Mouse (Mus musculus): ENCODE measurements around the gene Pde4c. TPM values are rescaled to one million over a fixed set of nuclear protein-coding genes. Genes with fewer than 3 reads are reported as not detected.
A peak's percentile ranks its signal among the peaks of the same experiment; 100 is the strongest.

The Pde4c gene
- polyA plus RNA-seq (2012; rRNA removed) (1.6 TPM in 2 replicates), polyA plus RNA-seq (2014; fragmentation: Nextera tagmentation; extraction: Ambion mirVana) (0.34 and 0.74 TPM in 2 replicates)

DNA sequence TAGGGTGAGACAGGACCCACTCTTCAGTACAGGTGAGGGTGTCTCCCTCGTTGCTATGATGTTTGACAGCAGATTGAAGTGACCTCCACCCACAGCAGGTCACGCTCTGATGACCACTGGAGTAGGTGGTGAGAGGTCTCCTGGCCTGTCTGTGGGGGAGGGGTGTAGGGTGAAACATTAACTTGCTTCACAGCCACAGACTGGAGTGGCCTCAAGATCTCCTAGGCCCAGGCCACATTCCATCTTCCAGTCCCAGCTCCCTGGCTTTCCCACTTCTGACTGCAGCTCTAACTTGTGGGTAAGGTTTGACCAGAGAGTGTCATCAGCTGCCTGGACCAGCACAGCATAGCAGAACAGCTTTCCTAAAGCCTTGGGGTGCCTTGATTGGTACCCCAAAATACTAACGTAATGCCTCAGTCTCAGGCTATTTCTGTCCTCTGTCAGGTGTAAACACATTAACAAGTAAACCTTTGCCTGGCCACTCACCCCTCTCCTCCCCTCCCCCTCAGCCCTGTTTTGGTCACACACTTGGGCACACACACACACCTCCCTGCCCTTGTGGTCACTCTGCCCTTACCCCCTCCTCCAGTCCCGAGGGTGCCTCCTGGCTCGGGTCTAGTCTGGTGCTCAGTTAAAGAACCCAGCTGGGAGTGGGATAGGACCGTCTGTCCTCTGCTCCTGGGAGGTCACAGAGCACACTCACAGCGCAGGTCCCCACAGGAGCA lies at the start of gene Pde4c:
Gene Pde4c, plus strand, starts transcription at position 235 of the 725 bp plus-strand sequence.
- Histone ChIP-seq H3K27me3 (ENCODE audit: control insufficient read depth, insufficient read depth, low read length) (peaks cover 16% of the 10 kb centered on the region), H3K4me1 (replicated peaks; ENCODE audit: control insufficient read depth in 2 of 2, insufficient read depth in 2 of 2, low read length in 1 of 2) (no peaks in the 10 kb centered on the region), H3K4me2 (ENCODE audit: low read depth) (peak within 1 kb of the TSS; percentile 22; the same call in 1 of the 2 replicates), H3K4me3 (ENCODE audit: insufficient read depth in 1 of 2, low read depth in 2 of 2, low read length in 2 of 2) (0 out of 4 replicates have a peak within 1 kb of the TSS, but pooled peaks of 1 of the 2 experiments have one; percentile 12), H3K27ac (peak within 1 kb of the TSS; percentile 5; the same call in 1 of the 2 replicates), H3K9me3 (ENCODE audit: control insufficient read depth, low read length) (no peaks in the 10 kb centered on the region), H3K36me3 (replicated peaks; ENCODE audit: control insufficient read depth, insufficient read depth, low read depth) (no peaks in the 10 kb centered on the region), H3K9ac (replicated peaks) (no peak within 1 kb of the TSS)
- DNase-seq (ENCODE audit: low read depth in 3 of 3, low spot score in 3 of 3) (peak in 1 of 3 experiments; percentile 22), ATAC-seq (ENCODE audit: insufficient read depth) (peak; percentile 70)
- TF ChIP-seq CTCF (IDR thresholded peaks at IDR 0.05; ENCODE audit: low read depth), result no peak
- TF ChIP-seq EP300 (IDR thresholded peaks at IDR 0.05; ENCODE audit: low read depth), result no peak
- WGBS (ENCODE audit: insufficient replicate concordance), result 48% methylated on average over 7 of the region's 7 CpGs

DNA sequence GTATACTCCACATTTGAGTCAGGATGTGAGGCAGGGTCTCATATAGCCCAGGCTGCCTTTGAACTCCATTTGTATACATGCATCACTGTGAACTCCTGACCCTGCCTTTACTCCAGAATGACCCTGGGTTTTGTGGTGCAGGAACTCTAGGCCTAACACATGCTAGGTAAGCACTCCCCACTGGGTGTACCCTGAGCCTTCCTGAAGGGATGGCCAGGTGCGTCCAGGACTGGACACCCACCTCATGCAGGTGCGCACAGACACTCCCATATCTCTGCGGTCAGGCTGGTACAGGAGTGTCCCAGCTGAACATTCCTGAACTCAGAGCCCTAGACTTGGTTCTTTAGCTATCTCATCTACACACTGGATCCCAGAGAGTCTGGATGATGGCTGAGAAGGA lies 49.4 kb upstream of the Pde4c start:
- Histone ChIP-seq H3K9me3 (ENCODE audit: control insufficient read depth, low read length) (no peaks in the 10 kb centered on the region), H3K27ac (peak overlapping the region; percentile 95), H3K4me3 (ENCODE audit: insufficient read depth in 1 of 2, low read depth in 2 of 2, low read length in 2 of 2) (peak overlapping the region; percentile 71 to 86), H3K4me1 (replicated peaks; ENCODE audit: control insufficient read depth in 2 of 2, insufficient read depth in 2 of 2, low read length in 1 of 2) (peaks cover 36% of the 10 kb centered on the region in 2 experiments), H3K4me2 (ENCODE audit: low read depth) (peak overlapping the region; percentile 97), H3K36me3 (replicated peaks; ENCODE audit: control insufficient read depth, insufficient read depth, low read depth) (peaks cover 9% of the 10 kb centered on the region), H3K27me3 (ENCODE audit: control insufficient read depth, insufficient read depth, low read length) (no peaks in the 10 kb centered on the region), H3K9ac (replicated peaks) (peak overlapping the region; percentile 87)
- 64% methylated on average over 3 of the region's 3 CpGs for WGBS (ENCODE audit: insufficient replicate concordance)
- DNase-seq (ENCODE audit: low read depth in 3 of 3, low spot score in 3 of 3) (no peak), ATAC-seq (ENCODE audit: insufficient read depth) (no peak)
- TF ChIP-seq EP300 (IDR thresholded peaks at IDR 0.05; ENCODE audit: low read depth), result no peak
- no peak for TF ChIP-seq CTCF (IDR thresholded peaks at IDR 0.05; ENCODE audit: low read depth)

DNA sequence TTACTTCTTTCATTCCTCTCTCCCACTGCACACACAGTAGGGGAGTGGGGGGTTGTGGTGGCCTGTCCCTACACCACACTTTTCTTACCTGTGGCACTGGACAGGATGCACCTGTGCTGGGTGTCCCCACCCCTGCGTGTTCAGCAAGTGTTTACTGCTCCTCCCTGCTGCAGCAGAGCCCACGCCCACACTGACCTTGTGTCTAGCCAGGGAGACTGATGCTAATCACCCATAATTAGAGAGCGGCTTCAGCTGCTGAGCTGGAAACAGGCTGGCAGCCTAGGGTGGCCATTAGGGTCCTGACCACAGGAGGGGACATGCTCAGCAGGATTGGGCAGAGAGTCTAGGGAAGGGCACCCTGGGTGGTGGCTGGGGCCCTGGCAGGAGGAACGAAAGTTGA lies 48.8 kb upstream of the Pde4c start:
- no peaks in the 10 kb centered on the region for H3K27me3 ChIP-seq (ENCODE audit: control insufficient read depth, insufficient read depth, low read length)
- no peak for TF ChIP-seq CTCF (IDR thresholded peaks at IDR 0.05; ENCODE audit: low read depth)
- TF ChIP-seq EP300 (IDR thresholded peaks at IDR 0.05; ENCODE audit: low read depth), result no peak
- H3K4me1 ChIP-seq (replicated peaks; ENCODE audit: control insufficient read depth in 2 of 2, insufficient read depth in 2 of 2, low read length in 1 of 2), result peaks cover 36% of the 10 kb centered on the region in 2 experiments
- H3K36me3 ChIP-seq (replicated peaks; ENCODE audit: control insufficient read depth, insufficient read depth, low read depth), result peaks cover 9% of the 10 kb centered on the region
- H3K9ac ChIP-seq (replicated peaks), result peak overlapping the region; percentile 45
- H3K9me3 ChIP-seq (ENCODE audit: control insufficient read depth, low read length), result no peaks in the 10 kb centered on the region
- peak overlapping the region; percentile 50 for H3K27ac ChIP-seq
- WGBS (ENCODE audit: insufficient replicate concordance), result 35% methylated on average over 4 of the region's 4 CpGs
- H3K4me2 ChIP-seq (ENCODE audit: low read depth), result peak overlapping the region; percentile 97
- no peak overlapping the region; a peak in 1 of 4 replicates for H3K4me3 ChIP-seq (ENCODE audit: insufficient read depth in 1 of 2, low read depth in 2 of 2, low read length in 2 of 2)
- ATAC-seq (ENCODE audit: insufficient read depth) (no peak), DNase-seq (ENCODE audit: low read depth in 3 of 3, low spot score in 3 of 3) (no peak)

DNA sequence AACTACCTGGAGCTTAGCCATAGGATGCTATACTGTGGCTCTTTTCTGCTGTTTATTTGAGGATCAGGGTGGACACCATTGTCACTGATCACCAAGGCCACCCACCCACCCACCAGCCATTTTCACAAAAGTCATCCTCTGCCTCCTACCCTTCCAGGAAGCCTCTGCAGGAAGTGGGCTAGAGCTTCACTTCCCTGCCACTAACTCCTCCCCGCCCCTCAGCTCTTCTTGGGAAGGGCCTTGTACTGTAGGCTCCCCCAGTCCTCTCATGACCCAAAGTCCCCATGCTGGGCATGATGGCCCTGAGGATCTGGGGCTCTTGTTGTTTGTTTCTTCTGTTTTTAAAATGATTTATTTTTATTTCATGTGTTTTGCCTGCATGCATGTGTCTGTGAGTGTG lies 48.2 kb upstream of the Pde4c start:
- Histone ChIP-seq H3K4me2 (ENCODE audit: low read depth) (peak overlapping the region; percentile 97), H3K9ac (replicated peaks) (no peak overlapping the region), H3K27me3 (ENCODE audit: control insufficient read depth, insufficient read depth, low read length) (no peaks in the 10 kb centered on the region), H3K4me1 (replicated peaks; ENCODE audit: control insufficient read depth in 2 of 2, insufficient read depth in 2 of 2, low read length in 1 of 2) (peaks cover 36% of the 10 kb centered on the region in 2 experiments), H3K9me3 (ENCODE audit: control insufficient read depth, low read length) (no peaks in the 10 kb centered on the region), H3K4me3 (ENCODE audit: insufficient read depth in 1 of 2, low read depth in 2 of 2, low read length in 2 of 2) (no peak overlapping the region), H3K27ac (peak overlapping the region; percentile 50), H3K36me3 (replicated peaks; ENCODE audit: control insufficient read depth, insufficient read depth, low read depth) (peaks cover 9% of the 10 kb centered on the region)
- DNase-seq (ENCODE audit: low read depth in 3 of 3, low spot score in 3 of 3) (no peak), ATAC-seq (ENCODE audit: insufficient read depth) (no peak)
- TF ChIP-seq EP300 (IDR thresholded peaks at IDR 0.05; ENCODE audit: low read depth), result no peak
- no peak for TF ChIP-seq CTCF (IDR thresholded peaks at IDR 0.05; ENCODE audit: low read depth)
- 44% methylated on average over 1 of the region's 1 CpGs for WGBS (ENCODE audit: insufficient replicate concordance)

DNA sequence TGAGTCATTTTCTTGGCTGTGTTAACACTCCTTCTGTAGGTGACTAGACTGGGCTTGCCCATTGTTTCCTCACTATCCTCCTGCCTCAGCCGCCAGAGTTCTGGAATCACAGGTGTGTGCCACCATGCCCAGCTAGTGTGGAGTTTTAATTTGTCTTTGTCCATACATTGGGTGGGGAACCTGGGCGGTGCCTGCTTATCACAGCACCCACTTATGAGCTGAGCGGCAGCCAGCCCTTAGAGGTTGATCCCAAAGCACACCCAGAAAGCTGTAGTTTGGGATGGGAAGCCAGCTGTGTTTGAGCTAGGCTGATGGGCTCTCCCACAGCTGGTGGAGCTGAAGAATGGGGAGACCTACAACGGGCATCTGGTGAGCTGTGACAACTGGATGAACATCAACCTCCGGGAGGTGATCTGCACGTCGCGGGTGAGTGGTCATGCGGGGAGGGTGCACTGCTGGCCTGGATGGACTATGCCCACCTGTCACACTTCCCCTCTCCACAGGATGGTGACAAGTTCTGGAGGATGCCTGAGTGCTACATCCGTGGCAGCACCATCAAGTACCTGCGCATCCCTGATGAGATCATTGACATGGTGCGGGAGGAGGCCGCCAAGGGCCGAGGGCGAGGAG lies 46.0 kb upstream of the Pde4c start:
- Histone ChIP-seq H3K4me2 (ENCODE audit: low read depth) (peak overlapping the region; percentile 44), H3K27ac (peak overlapping the region; percentile 59)
- DNase-seq (ENCODE audit: low read depth in 3 of 3, low spot score in 3 of 3), result no peak

More for the DNA sequence above, 46.0 kb upstream of the Pde4c start:
- WGBS (ENCODE audit: insufficient replicate concordance), result 76% methylated on average over 15 of the region's 15 CpGs
- Histone ChIP-seq H3K4me1 (replicated peaks; ENCODE audit: control insufficient read depth in 2 of 2, insufficient read depth in 2 of 2, low read length in 1 of 2) (peaks cover 43 to 45% of the 10 kb centered on the region in 2 experiments), H3K27me3 (ENCODE audit: control insufficient read depth, insufficient read depth, low read length) (no peaks in the 10 kb centered on the region), H3K4me3 (ENCODE audit: insufficient read depth in 1 of 2, low read depth in 2 of 2, low read length in 2 of 2) (no peak overlapping the region), H3K9ac (replicated peaks) (peak overlapping the region; percentile 50), H3K36me3 (replicated peaks; ENCODE audit: control insufficient read depth, insufficient read depth, low read depth) (peaks cover 9% of the 10 kb centered on the region), H3K9me3 (ENCODE audit: control insufficient read depth, low read length) (no peaks in the 10 kb centered on the region)
- no peak for ATAC-seq (ENCODE audit: insufficient read depth)
- TF ChIP-seq CTCF (IDR thresholded peaks at IDR 0.05; ENCODE audit: low read depth), result no peak
- no peak for TF ChIP-seq EP300 (IDR thresholded peaks at IDR 0.05; ENCODE audit: low read depth)

Measured in liver, embryonic 14.5 days (tissue).